Mouse (Mus musculus) central nervous system, embryonic 14 days (tissue): ENCODE measurements around the gene Tmem35b. TPM values are rescaled to one million over a fixed set of nuclear protein-coding genes. Genes with fewer than 3 reads are reported as not detected.

Experiments used
- polyA plus RNA-seq: library from polyadenylated mRNA; depleted of rRNA; stranded (reverse); fragments of >200 nt; gene quantifications from 2 replicates; pipeline ENCODE4 v1.2.3, GENCODE M21; 2012; rRNA removed

Tmem35b gene
- 18.7 and 19.1 TPM in 2 replicates for polyA plus RNA-seq

DNA sequence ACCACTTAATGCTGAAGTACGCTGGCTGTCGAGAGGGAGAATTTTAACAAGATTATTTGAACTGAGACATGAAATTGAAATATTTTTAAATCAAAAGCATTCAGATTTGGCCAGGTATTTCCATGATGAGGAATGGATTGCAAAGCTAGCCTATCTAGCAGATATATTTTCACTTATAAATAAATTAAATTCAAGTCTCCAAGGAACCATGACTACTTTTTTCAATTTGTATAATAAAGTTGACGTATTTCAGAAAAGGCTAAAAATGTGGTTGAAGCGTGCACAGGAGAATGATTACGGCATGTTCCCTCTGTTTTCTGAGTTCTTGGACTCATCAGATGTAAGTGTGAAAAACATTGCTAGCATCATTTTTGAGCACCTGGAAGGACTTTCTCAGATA lies at the start of gene Tmem35b:
Gene Tmem35b, plus strand, starts transcription at position 301 of the 400 bp plus-strand sequence.

DNA sequence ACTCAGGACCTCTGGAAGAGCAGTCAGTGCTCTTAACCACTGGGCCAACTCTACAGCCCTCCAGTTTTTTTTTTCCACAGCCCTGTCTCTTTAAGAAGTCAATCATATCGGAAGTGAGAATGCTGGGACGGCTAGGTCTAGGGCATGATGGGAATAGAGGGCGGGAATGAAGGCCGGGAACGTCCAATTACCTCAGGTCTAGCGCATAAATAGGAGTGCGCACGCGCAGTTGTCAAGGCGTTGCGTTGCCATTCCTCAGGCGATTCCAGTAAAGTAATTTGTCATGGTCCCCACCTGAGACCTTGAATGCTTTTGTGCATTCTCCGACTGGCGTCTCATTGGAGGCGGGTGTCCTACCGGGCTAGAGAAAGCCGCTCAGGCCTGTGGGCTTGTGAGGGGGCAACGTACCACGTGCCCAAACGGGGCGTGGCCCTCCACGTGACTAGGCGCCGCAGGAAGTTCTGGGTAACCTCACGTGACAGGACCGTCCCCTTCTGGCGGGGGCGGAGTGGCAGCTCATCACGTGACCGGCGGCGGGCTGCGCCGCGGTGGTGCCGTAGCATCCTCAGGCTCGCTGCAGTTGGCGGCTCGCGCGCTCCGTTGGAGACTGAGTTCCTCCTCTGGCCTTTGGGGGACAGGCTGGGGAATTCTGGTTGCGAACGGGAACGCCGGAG lies 46.5 kb upstream of the Tmem35b start, which contains the start of gene Zmym6:
Gene Zmym6, plus strand, starts transcription at position 509 of the 674 bp plus-strand sequence.

DNA sequence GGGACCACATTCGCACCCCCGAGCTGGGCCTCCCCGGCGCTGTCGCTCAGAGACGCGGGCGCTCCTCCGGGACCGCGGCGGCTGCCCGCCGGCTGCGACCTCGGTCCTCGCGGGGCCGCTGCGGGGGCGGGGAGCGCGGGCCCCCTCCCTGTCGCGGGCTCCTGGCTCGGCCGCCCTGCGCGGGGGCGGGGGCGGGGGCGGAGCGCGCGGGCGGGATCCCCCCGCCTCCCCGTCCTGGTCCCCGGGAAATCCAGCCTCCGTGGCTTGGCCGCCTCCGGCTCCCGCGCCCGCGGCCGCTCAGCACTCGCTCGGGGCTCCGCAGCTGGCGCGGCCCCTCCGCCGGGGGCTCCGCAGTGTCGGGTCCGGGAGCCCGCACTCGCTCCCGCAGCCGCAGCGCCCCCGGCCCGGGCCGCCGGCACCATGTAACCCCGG lies 45.4 kb downstream of the Tmem35b start, which contains the start of gene Dlgap3:
Gene Dlgap3, plus strand, starts transcription at position 291 of the 432 bp plus-strand sequence.

Other genes starting within 250 kb of the Tmem35b start
- 31.3 and 36.7 TPM in 2 replicates for gene Zmym4, start 155.6 kb upstream of the Tmem35b start, polyA plus RNA-seq
- gene Sfpq, start 102.4 kb upstream of the Tmem35b start, polyA plus RNA-seq = 361 and 377 TPM in 2 replicates
- gene Zmym1, start 62.5 kb upstream of the Tmem35b start, polyA plus RNA-seq = 10.8 and 11.5 TPM in 2 replicates
- gene Zmym6, start 46.3 kb upstream of the Tmem35b start, polyA plus RNA-seq = 42.3 and 46.6 TPM in 2 replicates
- gene Dlgap3, start 45.5 kb downstream of the Tmem35b start, polyA plus RNA-seq = 21.6 and 24.1 TPM in 2 replicates
- gene Smim12, start 120.1 kb downstream of the Tmem35b start, polyA plus RNA-seq = 31.1 and 31.6 TPM in 2 replicates
- gene Gja4, start 190.3 kb downstream of the Tmem35b start, polyA plus RNA-seq = 23.2 and 24.1 TPM in 2 replicates
- 0.07 and 0.73 TPM in 2 replicates for gene Gjb3, start 207.2 kb downstream of the Tmem35b start, polyA plus RNA-seq
- 0.07 and 0.23 TPM in 2 replicates for gene Gjb4, start 230.4 kb downstream of the Tmem35b start, polyA plus RNA-seq
- gene Gjb5, start 234.5 kb downstream of the Tmem35b start, polyA plus RNA-seq = 0.10 and 0.25 TPM in 2 replicates